Mouse (Mus musculus) forebrain, postnatal 0 days (tissue): ENCODE measurements around the gene Col13a1. TPM values are rescaled to one million over a fixed set of nuclear protein-coding genes. Genes with fewer than 3 reads are reported as not detected.

Experiments
- ATAC-seq: fragments of 200-750 bp; cut with Nextera tagmentation; 2 replicates; pipeline ENCODE4 v1.8.0; 2017; ENCODE audit warnings: mild to moderate bottlenecking, moderate library complexity
- DNase-seq: peaks from one replicate; pipeline ENCODE4 v3.0.0-alpha.2; 2015
- H3K27ac ChIP-seq: fragments of 300-500 bp; sonication (generic); 2 replicates; pipeline ENCODE4 v1.5.1; 2014; ENCODE audit warnings: low read depth, mild to moderate bottlenecking, antibody characterized with exemption, low read length, moderate library complexity, mixed read lengths
- H3K27me3 ChIP-seq: fragments of 300-500 bp; sonication (generic); 2 replicates; pipeline ENCODE4 v1.6.1; 2014; ENCODE audit warnings: mild to moderate bottlenecking, low read length, mixed read lengths; ENCODE audit not compliant: insufficient read depth
- H3K36me3 ChIP-seq: fragments of 300-500 bp; sonication (generic); 2 replicates; pipeline ENCODE4 v1.6.1; 2014; ENCODE audit warnings: mild to moderate bottlenecking, moderate library complexity; ENCODE audit not compliant: insufficient read depth
- H3K4me1 ChIP-seq: fragments of 300-500 bp; sonication (generic); 2 replicates; pipeline ENCODE4 v1.6.1; 2014; ENCODE audit warnings: antibody characterized with exemption; ENCODE audit not compliant: insufficient read depth
- H3K4me2 ChIP-seq: fragments of 300-500 bp; sonication (generic); 2 replicates; pipeline ENCODE4 v1.6.1; 2014; ENCODE audit warnings: low read depth, mild to moderate bottlenecking, moderate library complexity
- H3K4me3 ChIP-seq: fragments of 300-500 bp; sonication (generic); 2 replicates; pipeline ENCODE4 v1.5.1; 2014; ENCODE audit warnings: low read depth, low read length, mixed read lengths
- H3K9ac ChIP-seq: fragments of 300-500 bp; sonication (generic); 2 replicates; pipeline ENCODE4 v1.6.1; 2014; ENCODE audit warnings: mild to moderate bottlenecking
- H3K9me3 ChIP-seq: fragments of 300-500 bp; sonication (generic); 2 replicates; pipeline ENCODE4 v1.6.1; 2016; ENCODE audit warnings: low read length
- CTCF ChIP-seq: sonication (generic); IDR thresholded peaks from 2 replicates; pipeline ENCODE4 v1.5.1; 2016; ENCODE audit warnings: antibody characterized with exemption, control low read depth, low read depth
- WGBS: fragments of 180-500 bp; shearing (Covaris S2); extraction: QIAGEN DNeasy Blood & Tissue Kit; methylation state at CpG from one replicate; pipeline ENCODE4 v1.1.7; 2014; 5-methylcytosine and 5-hydroxymethylcytosine counted together
- polyA plus RNA-seq: library from polyadenylated mRNA; unstranded; fragments of >200 nt; fragmentation: Nextera tagmentation; extraction: Ambion mirVana; gene quantifications from 2 replicates; pipeline ENCODE4 v1.2.1, GENCODE M21; 2015
- total RNA-seq: library from RNA; depleted of rRNA; stranded (reverse); fragments of >200 nt; gene quantifications from 2 replicates; pipeline ENCODE4 v1.2.3, GENCODE M21; 2014

Gene Col13a1
- total and polyA plus RNA-seq, 2 experiments from 2014 or later, result 1.1 to 3.7 TPM

DNA sequence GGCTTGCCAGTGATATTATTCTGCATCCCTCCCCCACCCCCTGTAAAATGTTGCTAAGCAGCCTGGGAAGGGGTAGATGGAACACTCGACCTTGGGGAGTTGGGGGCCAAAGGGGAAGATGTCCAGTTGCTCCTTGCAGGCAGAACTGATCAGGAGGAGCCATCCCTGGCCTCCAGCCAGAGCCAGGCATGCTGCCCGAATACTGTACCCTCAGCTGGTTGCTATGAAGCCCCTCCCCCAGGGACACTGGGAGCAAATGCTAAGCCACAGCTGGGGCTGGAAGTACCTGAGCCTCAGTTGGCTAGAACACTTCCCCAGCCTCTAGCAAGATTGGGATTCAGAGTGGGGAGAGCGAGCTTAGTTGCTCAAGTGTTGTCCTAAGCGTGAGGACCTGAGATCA lies 6.9 kb downstream of the Col13a1 start:
- no peak for ATAC-seq
- peaks cover 13% of the 10 kb centered on the region for H3K27me3 ChIP-seq
- no peak for DNase-seq
- 21% methylated on average over 4 of the region's 4 CpGs for WGBS
- no peaks in the 10 kb centered on the region for H3K4me1 ChIP-seq
- H3K4me2 ChIP-seq, result no peak overlapping the region
- H3K27ac ChIP-seq, result no peak overlapping the region
- no peak overlapping the region for H3K9ac ChIP-seq
- no peaks in the 10 kb centered on the region for H3K9me3 ChIP-seq
- no peak overlapping the region for H3K4me3 ChIP-seq
- no peaks in the 10 kb centered on the region for H3K36me3 ChIP-seq
- no peak for TF ChIP-seq CTCF

DNA sequence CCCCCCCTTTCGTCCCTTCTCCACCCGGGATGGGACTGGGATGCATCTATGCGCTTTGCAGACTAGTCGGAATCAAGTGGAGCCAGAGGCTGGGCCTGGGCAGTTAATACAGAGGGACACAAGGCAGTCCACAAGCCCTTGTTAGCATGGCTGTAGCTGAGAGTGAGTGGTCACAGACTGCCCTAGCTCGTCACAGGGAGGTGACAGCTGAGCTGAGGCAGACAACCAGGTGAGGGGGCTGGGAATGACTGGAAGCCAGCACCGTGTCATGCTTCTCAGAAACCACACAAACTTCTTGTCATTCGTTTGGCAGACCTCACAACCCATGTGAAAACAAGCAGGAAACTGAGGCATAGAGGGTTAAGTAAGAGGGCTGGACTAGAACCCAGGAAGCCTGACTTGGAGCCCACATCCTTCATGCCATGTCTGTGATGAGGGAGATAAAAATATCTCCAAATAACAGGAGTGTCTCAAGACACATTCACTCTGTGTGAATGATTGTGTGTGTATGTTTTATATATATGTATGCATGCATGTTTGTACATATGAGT lies 10.8 kb downstream of the Col13a1 start:
- Histone ChIP-seq H3K36me3 (no peaks in the 10 kb centered on the region), H3K4me2 (no peak overlapping the region), H3K4me3 (no peak overlapping the region), H3K9me3 (no peaks in the 10 kb centered on the region), H3K27ac (no peak overlapping the region), H3K9ac (no peak overlapping the region), H3K4me1 (no peaks in the 10 kb centered on the region), H3K27me3 (no peaks in the 10 kb centered on the region)
- DNase-seq (no peak), ATAC-seq (no peak)
- WGBS, result 72% methylated on average over 7 of the region's 7 CpGs
- no peak for TF ChIP-seq CTCF

DNA sequence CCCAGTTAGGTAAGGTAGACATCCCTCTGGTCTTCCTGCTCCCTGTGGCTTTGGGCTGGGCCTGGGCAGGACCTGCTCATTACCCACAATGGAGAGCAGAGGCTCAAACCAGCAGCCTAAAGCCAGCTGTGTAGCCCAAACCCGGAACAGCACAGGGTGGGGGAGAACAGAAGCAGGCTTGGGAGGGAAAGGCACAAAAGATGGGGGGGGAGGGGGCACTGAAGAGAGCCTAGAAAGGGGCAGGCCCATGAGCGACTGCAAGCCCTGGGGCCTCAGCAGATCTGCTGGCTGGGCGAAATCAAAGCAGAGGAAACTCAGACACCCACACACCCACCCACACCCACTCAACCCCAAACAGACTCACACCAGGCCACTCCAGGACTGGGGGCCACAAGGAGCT lies 11.7 kb downstream of the Col13a1 start:
- Histone ChIP-seq H3K4me2 (no peak overlapping the region), H3K27me3 (no peaks in the 10 kb centered on the region), H3K4me1 (no peaks in the 10 kb centered on the region), H3K36me3 (no peaks in the 10 kb centered on the region), H3K9ac (no peak overlapping the region), H3K9me3 (no peaks in the 10 kb centered on the region), H3K27ac (no peak overlapping the region), H3K4me3 (no peak overlapping the region)
- ATAC-seq (no peak), DNase-seq (no peak)
- TF ChIP-seq CTCF, result no peak
- 50% methylated on average over 3 of the region's 3 CpGs for WGBS

DNA sequence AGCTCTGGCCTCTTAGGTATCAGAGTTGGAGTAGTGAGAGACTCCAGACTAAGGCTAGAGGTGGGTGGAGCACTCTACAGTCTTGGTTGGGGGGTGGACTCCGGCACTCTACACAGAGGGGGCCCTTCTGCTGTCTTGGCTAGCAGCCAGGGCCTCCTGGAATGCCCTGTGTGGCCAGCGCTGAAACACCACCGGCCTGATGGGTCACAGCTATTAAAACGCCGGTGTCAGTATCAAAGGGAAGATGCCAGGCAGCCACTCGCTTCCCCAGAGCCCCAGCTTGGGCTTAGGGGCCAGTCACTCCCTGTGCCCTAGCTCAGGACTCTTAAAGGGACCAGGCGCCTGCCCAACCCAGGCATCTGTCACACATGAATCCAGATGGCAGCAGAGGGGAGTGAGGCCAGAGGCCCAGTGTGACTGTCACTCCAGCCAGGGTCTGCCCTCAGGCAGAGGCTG lies 13.5 kb downstream of the Col13a1 start:
- no peaks in the 10 kb centered on the region for H3K27me3 ChIP-seq
- no peak overlapping the region for H3K4me3 ChIP-seq
- ATAC-seq, result no peak
- H3K4me2 ChIP-seq, result no peak overlapping the region
- H3K9ac ChIP-seq, result no peak overlapping the region
- 26% methylated on average over 7 of the region's 7 CpGs for WGBS
- no peaks in the 10 kb centered on the region for H3K4me1 ChIP-seq
- TF ChIP-seq CTCF, result no peak
- no peak for DNase-seq
- no peaks in the 10 kb centered on the region for H3K36me3 ChIP-seq
- H3K27ac ChIP-seq, result no peak overlapping the region
- H3K9me3 ChIP-seq, result no peaks in the 10 kb centered on the region

DNA sequence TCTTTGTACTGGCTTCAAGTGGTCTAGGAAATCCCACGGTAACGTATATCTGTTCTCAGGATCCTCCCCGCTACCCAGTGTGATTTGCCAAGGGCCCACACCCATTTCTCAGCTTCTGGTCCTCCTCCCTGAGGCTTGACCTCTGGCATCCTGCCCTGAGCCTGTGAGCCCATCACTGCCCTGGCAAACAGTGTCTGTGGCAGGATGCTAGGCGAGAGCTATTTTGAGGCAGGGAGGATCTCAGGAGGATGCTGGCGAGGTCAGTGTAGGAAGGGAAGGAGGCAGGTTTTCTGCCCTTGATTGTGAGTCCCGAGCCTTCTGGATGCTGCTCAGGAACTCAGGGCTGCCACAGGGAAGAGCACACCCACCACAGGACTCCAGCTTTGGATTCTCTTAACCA lies 22.2 kb downstream of the Col13a1 start:
- no peak for DNase-seq
- Histone ChIP-seq H3K4me1 (no peaks in the 10 kb centered on the region), H3K36me3 (no peaks in the 10 kb centered on the region), H3K4me2 (no peak overlapping the region), H3K27me3 (no peaks in the 10 kb centered on the region), H3K9ac (no peak overlapping the region), H3K27ac (no peak overlapping the region), H3K9me3 (no peaks in the 10 kb centered on the region), H3K4me3 (no peak overlapping the region)
- no peak for ATAC-seq
- 72% methylated on average over 6 of the region's 6 CpGs for WGBS
- no peak for TF ChIP-seq CTCF

DNA sequence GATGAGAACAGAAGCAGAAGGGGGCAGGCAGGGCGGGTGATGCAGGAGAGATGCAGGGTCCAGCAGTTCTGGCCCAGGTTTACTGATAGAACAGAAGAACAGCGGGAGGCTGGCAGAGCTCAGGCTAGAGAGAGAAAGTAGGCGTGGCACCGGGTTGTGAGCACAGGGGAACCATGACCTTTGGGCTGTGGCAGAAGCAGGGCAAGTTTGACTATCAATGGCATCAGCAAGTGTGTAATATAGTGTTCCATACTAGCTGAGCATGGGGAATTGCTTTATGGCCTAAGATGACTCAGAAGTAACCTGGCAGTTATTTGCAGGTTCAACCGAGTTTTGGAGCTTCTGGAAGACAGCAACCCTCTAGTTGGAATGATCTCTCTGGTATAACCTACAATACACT lies 25.0 kb downstream of the Col13a1 start:
- Histone ChIP-seq H3K27me3 (no peaks in the 10 kb centered on the region), H3K36me3 (no peaks in the 10 kb centered on the region), H3K9ac (no peak overlapping the region), H3K4me1 (no peaks in the 10 kb centered on the region), H3K27ac (no peak overlapping the region), H3K4me3 (no peak overlapping the region), H3K4me2 (no peak overlapping the region), H3K9me3 (no peaks in the 10 kb centered on the region)
- TF ChIP-seq CTCF, result no peak
- DNase-seq (no peak), ATAC-seq (no peak)
- WGBS, result 48% methylated on average over 5 of the region's 5 CpGs

DNA sequence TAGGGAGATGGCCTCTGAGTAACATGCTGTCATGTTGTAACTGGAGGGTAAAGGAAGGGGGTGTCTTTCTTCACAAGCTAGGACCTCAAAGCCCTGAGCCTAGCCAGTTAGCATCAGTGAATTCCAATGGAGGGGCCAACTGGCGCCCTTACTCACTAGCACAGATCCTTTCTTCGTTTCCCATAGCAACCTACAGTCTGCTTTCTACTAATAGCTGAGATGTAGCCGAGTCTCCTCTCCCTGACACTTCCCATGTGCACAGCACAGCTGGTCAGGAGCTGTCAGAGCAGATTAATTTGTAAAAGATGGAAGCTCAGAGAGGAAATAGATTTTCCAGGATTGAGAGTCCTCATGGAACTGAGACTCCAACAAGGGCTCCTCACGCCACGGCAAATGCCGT lies 29.4 kb downstream of the Col13a1 start:
- ATAC-seq (peak; percentile 96), DNase-seq (peak; percentile 73)
- H3K36me3 ChIP-seq, result no peaks in the 10 kb centered on the region
- H3K4me2 ChIP-seq, result no peak overlapping the region
- H3K27me3 ChIP-seq, result no peaks in the 10 kb centered on the region
- peak overlapping the region; percentile 70 for H3K27ac ChIP-seq
- no peak overlapping the region for H3K4me3 ChIP-seq
- H3K9me3 ChIP-seq, result no peaks in the 10 kb centered on the region
- no peaks in the 10 kb centered on the region for H3K4me1 ChIP-seq
- WGBS, result 53% methylated on average over 6 of the region's 6 CpGs
- TF ChIP-seq CTCF, result no peak
- H3K9ac ChIP-seq, result no peak overlapping the region
